Mouse (Mus musculus) liver, adult 2 months (tissue): Measurements from ENCODE around the gene Cd27. TPM values are rescaled to one million over a fixed set of nuclear protein-coding genes. Genes with fewer than 3 reads are reported as not detected.

Experiments used
- DNase-seq: peaks from one replicate; pipeline ENCODE4 v3.0.0-alpha.2; 2011; ENCODE audit warnings: low read depth, low spot score; ENCODE audit errors: extremely low read depth
- H3K27ac ChIP-seq: fragments of 200-500 bp; replicated peaks from 2 replicates; pipeline ENCODE4 v1.5.1; 2012; ENCODE audit warnings: low read depth, mild to moderate bottlenecking, control low read depth, inconsistent platforms, low read length; ENCODE audit not compliant: insufficient read depth
- H3K27me3 ChIP-seq: fragments of 200-500 bp; 2 replicates; pipeline ENCODE4 v1.6.1; 2012; ENCODE audit warnings: mild to moderate bottlenecking, moderate library complexity, low read length, inconsistent platforms; ENCODE audit not compliant: control insufficient read depth, insufficient read depth
- H3K36me3 ChIP-seq: fragments of 200-500 bp; 2 replicates; pipeline ENCODE4 v1.6.1; 2012; ENCODE audit warnings: low read length, inconsistent platforms; ENCODE audit not compliant: control insufficient read depth, insufficient read depth
- H3K4me1 ChIP-seq: fragments of 200-500 bp; 2 replicates; pipeline ENCODE4 v1.6.1; 2011; ENCODE audit warnings: low read length; ENCODE audit not compliant: control insufficient read depth, insufficient read depth
- H3K4me3 ChIP-seq: fragments of 200-500 bp; 2 replicates; pipeline ENCODE4 v1.5.1; 2011; ENCODE audit warnings: low read depth, mild to moderate bottlenecking, control low read depth, low read length, moderate library complexity; ENCODE audit not compliant: insufficient read depth
- H3K79me2 ChIP-seq: fragments of 200-500 bp; 2 replicates; pipeline ENCODE4 v1.6.1; 2012; ENCODE audit warnings: inconsistent platforms, mild to moderate bottlenecking, low read length, moderate library complexity; ENCODE audit not compliant: control insufficient read depth, insufficient read depth
- H3K9ac ChIP-seq: fragments of 200-500 bp; 2 replicates; pipeline ENCODE4 v1.6.1; 2012; ENCODE audit warnings: low read depth, mild to moderate bottlenecking, control low read depth, inconsistent platforms, low read length
- CTCF ChIP-seq: fragments of 200-500 bp; IDR thresholded peaks from 2 replicates; pipeline ENCODE4 v1.5.1; 2011; ENCODE audit warnings: low read depth, low read length, control low read depth
- POLR2A ChIP-seq: fragments of 200-500 bp; IDR thresholded peaks from 2 replicates; pipeline ENCODE4 v1.6.1; 2011; ENCODE audit warnings: low read length, control low read depth; ENCODE audit not compliant: insufficient read depth; ENCODE audit errors: extremely low read depth
- WGBS: fragments of 180-500 bp; shearing (Covaris S2); methylation state at CpG from one replicate; pipeline ENCODE4 v1.1.7; 2018; 5-methylcytosine and 5-hydroxymethylcytosine counted together
- polyA plus RNA-seq: library from polyadenylated mRNA; depleted of rRNA; stranded (reverse); fragments of >200 nt; gene quantifications from 2 replicates; pipeline ENCODE4 v1.2.3, GENCODE M21; 2012
- total RNA-seq: library from RNA; depleted of rRNA; stranded (reverse); fragments of >200 nt; gene quantifications from 2 replicates; pipeline ENCODE4 v1.2.3, GENCODE M21; 2014

Gene Cd27
- total and polyA plus RNA-seq, 2 experiments: 0.65 to 0.87 TPM

DNA sequence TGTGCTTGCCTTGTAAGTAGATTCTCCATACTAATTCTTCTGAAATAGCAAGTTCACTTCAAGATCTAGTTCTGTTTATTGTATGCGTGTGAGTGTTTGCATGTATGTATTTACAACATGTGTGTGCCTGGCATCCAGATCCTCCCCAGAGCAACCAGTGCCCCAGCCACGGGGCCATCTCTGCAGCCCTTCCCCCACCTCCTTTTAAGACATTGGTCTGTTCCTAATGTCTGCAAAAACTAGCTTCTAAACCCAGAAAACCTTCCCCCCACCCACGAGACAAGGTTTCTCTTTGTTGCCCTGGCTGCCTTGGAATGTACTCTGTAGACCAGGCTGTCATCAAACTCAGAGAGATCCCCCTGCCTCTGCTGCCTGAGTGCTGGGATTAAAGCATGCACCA lies 14.2 kb downstream of the Cd27 start:
- H3K79me2 ChIP-seq: no peaks in the 10 kb centered on the region
- TF ChIP-seq CTCF: no peak
- TF ChIP-seq POLR2A: no peak
- H3K9ac ChIP-seq: no peak overlapping the region
- H3K36me3 ChIP-seq: peaks cover 33% of the 10 kb centered on the region; the same call in 1 of the 2 replicates
- 80% methylated on average over 3 of the region's 3 CpGs for WGBS
- no peaks in the 10 kb centered on the region for H3K4me1 ChIP-seq
- no peak overlapping the region for H3K4me3 ChIP-seq
- no peaks in the 10 kb centered on the region for H3K27me3 ChIP-seq
- DNase-seq: no peak
- H3K27ac ChIP-seq: no peak overlapping the region

DNA sequence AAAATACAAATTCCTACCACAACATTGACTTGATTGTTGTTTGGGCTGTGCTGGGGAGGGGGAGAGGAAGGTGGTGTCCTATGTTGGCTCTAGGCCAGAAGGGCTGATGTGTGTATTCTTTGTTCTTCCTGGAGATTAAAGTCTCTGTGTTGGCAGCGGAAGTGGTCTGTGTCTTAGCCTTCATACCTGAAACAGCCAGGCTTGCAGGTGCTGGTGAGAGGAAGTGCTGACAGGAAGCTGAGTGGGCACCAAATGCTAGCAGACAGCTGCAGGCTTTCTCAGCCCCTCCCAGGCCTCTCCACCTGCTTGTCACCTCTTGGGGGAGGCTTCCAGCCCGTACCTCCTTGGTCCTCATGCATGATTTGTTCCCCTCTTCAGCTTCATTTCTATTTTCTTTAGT lies 14.7 kb downstream of the Cd27 start:
- Histone ChIP-seq H3K79me2 (no peaks in the 10 kb centered on the region), H3K4me3 (no peak overlapping the region), H3K27me3 (no peaks in the 10 kb centered on the region), H3K27ac (no peak overlapping the region), H3K9ac (no peak overlapping the region), H3K36me3 (peaks cover 31% of the 10 kb centered on the region; the same call in 1 of the 2 replicates), H3K4me1 (no peaks in the 10 kb centered on the region)
- no peak for TF ChIP-seq POLR2A
- TF ChIP-seq CTCF: no peak
- 76% methylated on average over 2 of the region's 2 CpGs for WGBS
- DNase-seq: peak; percentile 25

DNA sequence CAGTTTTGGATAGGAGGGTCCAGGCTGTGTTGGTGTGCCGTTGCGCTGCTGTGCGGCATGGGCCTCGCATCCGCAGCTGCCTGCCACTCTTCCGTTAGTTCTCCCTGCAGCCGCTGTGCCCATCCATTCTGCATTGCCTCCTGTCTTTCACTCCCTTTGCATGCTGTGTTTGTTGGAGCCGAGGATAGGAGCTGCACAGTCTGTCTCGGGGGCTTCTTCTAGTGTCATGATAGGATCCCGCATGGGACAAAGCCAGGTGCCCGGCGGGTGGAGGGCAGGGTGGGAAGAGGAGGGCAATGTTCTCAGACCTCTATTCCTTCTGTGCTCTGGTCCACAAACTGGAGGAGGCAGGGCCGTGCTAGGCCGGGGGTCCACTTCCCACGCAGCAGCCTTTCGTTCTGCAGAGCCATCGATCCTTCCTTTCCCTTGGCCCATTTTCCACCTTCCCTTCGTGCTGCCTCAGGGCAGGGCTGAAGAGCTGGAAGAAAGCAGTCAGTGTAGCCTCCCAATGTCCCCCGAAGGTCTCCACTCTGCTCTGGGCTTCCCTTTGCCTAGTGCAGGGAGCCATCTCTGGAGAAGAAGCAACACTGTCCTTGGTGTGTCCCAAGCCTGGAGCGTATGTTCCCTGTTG lies 15.6 kb downstream of the Cd27 start:
- WGBS: 95% methylated on average over 20 of the region's 20 CpGs
- H3K36me3 ChIP-seq: peaks cover 27% of the 10 kb centered on the region; the same call in 1 of the 2 replicates
- H3K79me2 ChIP-seq: no peaks in the 10 kb centered on the region
- no peak overlapping the region for H3K27ac ChIP-seq
- no peak overlapping the region for H3K9ac ChIP-seq
- no peak for TF ChIP-seq POLR2A
- no peak for TF ChIP-seq CTCF
- H3K4me3 ChIP-seq: no peak overlapping the region
- no peak for DNase-seq
- no peaks in the 10 kb centered on the region for H3K27me3 ChIP-seq
- H3K4me1 ChIP-seq: 0 out of 2 replicates have a peak, but pooled peaks cover 3% of the 10 kb centered on the region

DNA sequence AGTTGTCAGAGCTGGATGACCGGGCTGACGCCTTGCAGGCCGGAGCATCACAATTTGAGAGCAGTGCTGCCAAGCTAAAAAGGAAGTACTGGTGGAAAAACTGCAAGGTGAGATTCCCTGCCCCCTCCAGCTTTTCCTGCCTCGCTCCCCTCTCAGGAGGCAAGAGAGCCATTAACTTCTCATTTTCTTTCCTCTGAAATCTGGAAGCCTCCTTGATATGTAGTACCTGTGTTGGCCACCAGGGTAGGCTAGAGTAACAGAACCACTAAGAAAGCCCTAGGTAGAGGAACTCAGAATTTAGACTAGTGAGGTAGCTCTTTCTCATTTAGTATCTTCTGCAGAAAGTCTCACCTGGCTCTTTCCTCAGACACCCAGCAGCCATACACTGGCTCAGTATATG lies 17.8 kb downstream of the Cd27 start:
- WGBS: 94% methylated on average over 4 of the region's 4 CpGs
- Histone ChIP-seq H3K4me3 (no peak overlapping the region), H3K36me3 (peaks cover 10% of the 10 kb centered on the region; the same call in 1 of the 2 replicates), H3K79me2 (no peaks in the 10 kb centered on the region), H3K4me1 (0 out of 2 replicates have a peak, but pooled peaks cover 3% of the 10 kb centered on the region), H3K9ac (no peak overlapping the region), H3K27me3 (no peaks in the 10 kb centered on the region), H3K27ac (no peak overlapping the region)
- TF ChIP-seq CTCF: peak; percentile 57
- no peak for TF ChIP-seq POLR2A
- peak; percentile 54 for DNase-seq

DNA sequence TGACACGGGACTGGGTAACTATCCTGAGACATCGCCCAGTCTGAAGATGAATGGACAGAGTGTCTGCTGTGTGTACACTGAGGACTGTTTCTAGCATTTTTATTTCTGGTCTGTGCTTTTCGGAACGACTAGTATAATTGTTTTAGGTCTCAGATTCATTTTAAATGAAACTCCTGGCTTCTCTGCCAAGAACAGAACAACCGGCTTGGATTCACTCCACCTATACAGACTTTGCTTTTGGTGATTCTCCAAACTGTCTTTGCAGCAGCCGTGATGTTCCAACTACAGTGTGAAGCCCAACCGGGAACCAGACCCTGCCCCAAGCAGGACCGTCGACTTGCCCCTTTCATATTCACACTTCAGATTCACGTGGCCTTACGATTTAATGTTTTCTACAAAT lies 18.9 kb downstream of the Cd27 start:
- Histone ChIP-seq H3K9ac (no peak overlapping the region), H3K36me3 (peaks cover 4% of the 10 kb centered on the region; the same call in 1 of the 2 replicates), H3K4me3 (no peak overlapping the region), H3K4me1 (0 out of 2 replicates have a peak, but pooled peaks cover 3% of the 10 kb centered on the region), H3K79me2 (no peaks in the 10 kb centered on the region), H3K27me3 (no peaks in the 10 kb centered on the region), H3K27ac (no peak overlapping the region)
- no peak for DNase-seq
- WGBS: 90% methylated on average over 11 of the region's 11 CpGs
- TF ChIP-seq CTCF (no peak), POLR2A (no peak)

DNA sequence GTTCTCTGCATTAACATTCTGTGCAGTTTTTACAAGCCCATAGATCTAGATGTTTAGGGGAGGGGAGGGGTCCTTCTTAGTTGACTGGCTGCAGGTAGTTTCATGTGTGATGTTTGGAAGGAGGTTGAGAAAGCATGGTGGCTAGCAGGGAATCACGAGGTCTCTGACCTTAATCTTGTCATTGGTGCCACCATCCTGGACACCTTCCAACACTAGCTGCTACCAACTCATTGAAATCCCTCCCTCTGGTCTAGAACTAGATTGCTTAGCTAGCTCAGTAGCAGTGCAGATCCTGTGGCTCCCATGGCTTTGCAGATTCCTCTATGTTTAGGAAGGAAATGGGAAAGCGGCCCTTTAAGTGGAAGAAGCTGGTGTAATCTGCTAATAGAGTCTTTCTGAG lies 19.9 kb downstream of the Cd27 start:
- Histone ChIP-seq H3K79me2 (no peaks in the 10 kb centered on the region), H3K36me3 (no peaks in the 10 kb centered on the region; the same call in 1 of the 2 replicates), H3K4me1 (0 out of 2 replicates have a peak, but pooled peaks cover 3% of the 10 kb centered on the region), H3K9ac (no peak overlapping the region), H3K27ac (no peak overlapping the region), H3K4me3 (no peak overlapping the region), H3K27me3 (no peaks in the 10 kb centered on the region)
- TF ChIP-seq CTCF (no peak), POLR2A (no peak)
- 54% methylated on average over 2 of the region's 2 CpGs for WGBS
- DNase-seq: peak; percentile 55
